Mouse (Mus musculus): ENCODE data around the gene Svs1. TPM values are rescaled to one million over a fixed set of nuclear protein-coding genes. Genes with fewer than 3 reads are reported as not detected.
"Not testable (repeated sequence)": the region's sequence is repeated elsewhere in the genome, so short reads cannot be mapped to it uniquely, and the experiment has no call there.

The Svs1 gene
- total RNA-seq (2021): not detected
- long read RNA-seq, experiment 1: 0 reads
- long read RNA-seq, experiment 2: 0 reads

DNA sequence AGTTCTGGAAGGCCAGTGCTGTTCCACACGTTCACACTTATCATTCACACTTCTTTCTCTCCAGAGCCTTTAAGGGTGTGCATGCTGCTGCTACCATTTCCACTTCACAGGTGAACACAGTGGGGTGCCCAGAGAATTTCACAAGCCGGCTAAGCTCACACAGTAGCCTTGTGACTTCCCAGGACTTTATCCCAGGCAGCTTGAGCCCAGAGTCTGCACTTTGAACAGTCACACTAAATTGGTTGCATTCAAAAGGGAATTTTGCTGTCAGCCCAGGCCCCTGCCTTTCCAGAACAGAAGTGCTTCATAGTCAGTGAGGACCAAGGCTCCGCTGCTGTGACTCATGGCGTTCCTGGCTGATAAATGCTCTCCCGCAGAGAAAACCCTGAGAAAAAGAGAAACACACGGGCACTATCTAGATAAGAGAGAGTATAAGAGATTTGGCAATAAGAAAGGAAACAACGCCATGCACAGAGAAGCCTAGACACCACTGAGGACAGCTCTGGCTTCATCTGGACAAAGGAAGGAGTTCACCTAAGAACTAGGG, at the start of gene Svs1:
Gene Svs1, plus strand, starts transcription at position 418 of the 547 bp plus-strand sequence.
- intact Hi-C loops (cut with DNase I): no loop called here
- DNase-seq: no peak

DNA sequence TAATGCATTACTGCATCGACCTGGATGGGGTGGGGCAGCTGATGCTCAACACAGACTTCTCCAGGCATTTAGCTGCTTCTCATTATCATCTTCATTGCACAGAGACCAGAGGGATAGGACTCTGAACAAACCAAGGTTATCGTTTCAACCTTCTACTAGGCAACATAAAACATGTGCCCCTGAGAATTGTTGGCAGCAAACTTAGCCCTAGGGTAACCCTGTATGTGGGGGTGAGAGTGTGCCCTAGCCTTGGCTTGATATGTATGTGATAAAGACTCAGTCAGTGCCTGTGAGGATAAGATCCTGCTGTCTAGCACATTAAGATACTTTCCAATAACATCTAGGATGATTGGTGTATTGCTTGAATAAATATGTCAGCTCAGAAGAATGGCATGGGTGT, 37.1 kb upstream of the Svs1 start:
- DNase-seq: no peak
- intact Hi-C loops (cut with DNase I): no loop called here

DNA sequence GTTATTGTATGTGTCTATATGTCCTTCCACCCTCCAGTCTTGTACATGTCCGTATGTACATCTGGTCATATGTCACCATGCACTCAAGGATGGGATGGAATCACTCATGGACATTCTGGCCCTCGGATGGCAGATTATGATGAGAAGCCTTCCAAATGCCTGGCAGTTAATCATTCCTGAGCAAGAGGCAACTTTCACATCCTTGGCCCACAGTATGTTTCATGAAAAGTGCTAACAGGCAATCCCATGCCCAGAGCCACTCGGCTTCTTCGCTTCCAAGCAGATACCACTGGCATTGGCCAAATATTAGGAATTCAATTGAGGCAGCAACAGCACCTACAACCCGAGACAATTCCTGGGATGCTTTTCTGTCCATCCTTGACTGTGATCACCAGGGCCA, 36.0 kb upstream of the Svs1 start:
- intact Hi-C loops (cut with DNase I): loop anchor here (10.0 kb wide), 1 partner anchor 306 kb away; the partner anchor contains the start of gene Gimap8
- no peak for DNase-seq

DNA sequence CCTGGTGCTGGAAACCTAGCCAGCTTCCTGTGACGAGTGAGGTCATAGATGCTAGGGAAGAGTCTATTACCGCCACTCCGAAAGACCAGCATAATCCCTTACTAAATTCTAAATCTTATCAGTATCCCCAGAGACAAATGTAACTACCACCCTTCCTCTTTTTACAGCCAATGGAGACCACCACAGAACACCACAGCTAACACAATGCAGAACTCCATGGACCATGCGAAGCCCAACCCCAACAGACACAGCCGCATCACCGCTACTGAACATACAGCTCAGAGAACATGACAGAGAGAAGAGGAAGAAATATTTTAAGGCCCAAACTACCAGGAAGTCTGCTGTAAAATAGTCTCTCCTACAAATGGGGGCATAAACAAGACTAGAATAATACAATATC, 35.0 kb upstream of the Svs1 start:
- intact Hi-C loops (cut with DNase I): loop anchor here (10.0 kb wide), 1 partner anchor 307 kb away; the partner anchor contains the start of gene Gimap8
- DNase-seq: no peak

DNA sequence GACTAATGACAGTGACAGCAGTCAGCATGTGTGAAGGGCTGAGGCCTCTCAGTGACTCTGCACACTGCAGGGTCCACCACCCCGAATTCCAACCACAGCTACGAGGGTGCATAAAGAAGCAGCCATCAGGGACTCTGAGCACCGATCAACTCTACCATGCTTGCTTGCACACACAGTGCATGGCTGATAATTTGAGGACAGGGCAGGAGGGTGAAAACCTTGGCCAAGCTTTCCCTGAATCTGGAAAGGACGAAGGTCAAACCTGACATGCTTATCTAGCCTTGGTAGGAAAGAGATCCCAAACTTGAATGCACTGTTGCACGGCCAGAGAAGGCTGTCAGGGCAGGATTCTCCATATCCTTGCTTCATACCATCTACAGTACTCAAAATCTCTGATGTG, 33.4 kb upstream of the Svs1 start:
- no peak for DNase-seq
- intact Hi-C loops (cut with DNase I): loop anchor here (10.0 kb wide), 1 partner anchor 308 kb away; the partner anchor contains the start of gene Gimap8

DNA sequence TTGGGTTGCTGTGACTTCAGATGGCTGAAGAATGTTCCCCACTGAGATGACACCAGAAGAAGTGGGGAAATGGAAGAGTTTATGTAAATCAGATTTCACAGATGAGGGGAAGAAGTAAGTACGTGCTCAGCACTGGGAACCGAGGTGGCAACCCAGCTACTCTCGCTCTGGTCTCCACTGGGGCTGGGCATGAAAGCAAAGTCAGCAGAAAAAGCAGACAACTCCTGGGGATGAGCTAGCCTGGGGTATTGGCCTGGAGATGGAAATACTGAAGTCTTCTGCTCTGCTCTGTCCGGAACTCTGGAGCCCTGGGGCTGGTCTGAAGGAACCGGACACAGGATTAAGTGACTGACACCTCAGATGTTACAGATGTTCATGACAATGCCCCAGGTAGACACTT, 32.5 kb upstream of the Svs1 start:
- intact Hi-C loops (cut with DNase I): loop anchor here (10.0 kb wide), 1 partner anchor 309 kb away; the partner anchor contains the start of gene Gimap8
- DNase-seq: no peak

DNA sequence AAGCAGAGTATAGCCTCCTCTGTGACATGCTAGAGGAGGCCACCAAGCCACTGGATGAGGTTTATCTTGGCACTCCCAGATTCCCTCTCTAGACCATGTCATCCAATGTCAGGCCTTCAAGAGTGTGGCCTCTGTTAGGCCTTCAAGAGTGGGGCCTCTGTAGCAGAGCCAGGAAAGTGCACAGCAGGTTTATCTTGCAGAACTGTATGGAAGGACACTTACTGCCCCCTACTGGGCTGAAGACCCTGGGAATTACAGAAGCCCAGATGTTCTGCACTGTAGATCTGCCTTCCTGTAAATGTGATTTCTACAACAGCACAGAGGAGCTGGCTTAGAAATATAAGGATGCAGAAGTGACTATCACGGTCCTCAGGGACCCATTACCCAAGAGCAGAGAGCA, 31.7 kb upstream of the Svs1 start:
- DNase-seq: peak; percentile 25 to 56
- intact Hi-C loops (cut with DNase I): loop anchor here (1.0 to 10.0 kb wide), 2 partner anchors 137 to 310 kb away; partner anchors contain the start of gene Gimap8

DNA sequence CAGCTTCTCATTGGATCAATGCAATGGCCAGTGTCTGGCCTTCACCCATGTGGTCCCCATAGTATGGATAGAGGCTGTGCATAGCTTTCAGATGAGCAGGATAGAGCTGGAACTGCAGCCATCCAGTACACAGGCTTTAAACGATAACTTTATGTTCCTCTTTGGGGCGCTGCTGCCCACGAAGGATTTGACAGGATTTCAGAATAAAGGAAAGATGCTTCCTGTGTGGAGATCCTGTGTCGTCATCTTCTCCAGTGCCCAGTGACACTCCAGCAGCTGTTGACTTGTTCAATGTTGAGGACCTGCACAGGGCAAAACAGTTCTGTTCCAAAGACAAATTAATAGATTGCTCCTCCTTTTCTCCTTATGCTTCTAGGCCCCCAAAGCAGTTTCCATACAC, 29.9 kb upstream of the Svs1 start:
- DNase-seq: no peak

DNA sequence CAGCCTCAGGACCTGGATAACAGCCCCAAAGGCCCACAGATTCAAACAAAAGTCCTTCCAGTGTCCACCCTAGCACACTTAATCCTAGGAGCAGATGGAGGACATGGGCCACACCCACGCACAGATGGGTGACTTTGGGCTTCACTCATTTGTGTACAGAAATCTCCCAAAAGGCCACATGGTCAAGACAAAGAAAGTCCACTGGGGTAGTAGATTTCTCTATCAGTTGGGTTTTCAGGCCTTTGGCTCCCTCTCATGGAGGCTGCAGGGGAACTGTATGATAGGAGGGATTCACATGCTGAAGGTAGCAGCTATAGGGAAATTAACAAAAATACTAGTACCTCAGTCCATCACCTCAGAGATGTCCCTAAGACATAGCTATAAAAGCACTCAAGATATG, 28.6 kb upstream of the Svs1 start:
- intact Hi-C loops (cut with DNase I): loop anchor here (2.0 to 10.0 kb wide), 2 partner anchors 99 to 313 kb away; partner anchors contain the start of gene Gimap8
- DNase-seq: peak in 1 of 2 experiments; percentile 8

More for the DNA sequence above, 29.9 kb upstream of the Svs1 start:
- intact Hi-C loops (cut with DNase I): loop anchor here (10.0 kb wide), 1 partner anchor 312 kb away; the partner anchor contains the start of gene Gimap8

DNA sequence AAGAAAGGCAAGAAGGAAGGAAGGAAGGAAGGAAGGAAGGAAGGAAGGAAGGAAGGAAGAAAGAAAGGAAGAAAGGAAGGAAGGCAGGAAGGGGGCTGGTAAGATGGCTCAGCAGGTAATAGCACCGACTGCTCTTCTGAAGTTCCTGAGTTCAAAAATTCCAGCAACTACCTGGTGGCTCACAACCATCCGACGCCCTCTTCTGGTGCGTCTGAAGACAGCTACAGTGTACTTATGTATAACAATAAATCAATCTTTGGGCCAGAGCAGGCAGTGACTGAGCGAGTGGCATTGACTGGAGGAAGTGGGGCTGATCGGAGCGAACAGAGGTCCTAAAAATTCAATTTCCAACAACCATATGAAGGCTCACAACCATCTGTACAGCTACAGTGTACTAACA, 27.5 kb upstream of the Svs1 start:
- DNase-seq: not testable (repeated sequence)
- intact Hi-C loops (cut with DNase I): loop anchor here (2.0 to 10.0 kb wide), 2 partner anchors 100 to 314 kb away; partner anchors contain the start of gene Gimap8

DNA sequence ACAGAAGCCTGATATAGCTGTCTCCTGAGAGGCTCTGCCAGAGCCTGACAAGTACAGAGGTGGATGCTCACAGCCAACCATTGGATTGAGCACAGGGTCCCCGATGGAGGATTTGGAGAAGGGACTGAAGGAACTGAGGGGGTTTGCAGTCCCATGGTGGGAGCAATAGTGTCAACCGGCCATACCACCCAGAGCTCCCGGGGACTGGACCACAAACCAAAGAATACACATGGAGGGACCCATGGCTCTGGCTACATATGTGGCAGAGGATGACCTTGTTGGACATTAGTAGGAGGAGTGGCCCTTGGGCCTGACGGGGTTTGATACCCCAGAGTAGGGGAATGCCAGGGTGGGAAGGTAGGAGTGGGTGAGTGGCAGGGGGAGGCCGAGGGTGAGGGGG, 20.0 kb upstream of the Svs1 start:
- intact Hi-C loops (cut with DNase I); DNase-seq: not testable (repeated sequence)

DNA sequence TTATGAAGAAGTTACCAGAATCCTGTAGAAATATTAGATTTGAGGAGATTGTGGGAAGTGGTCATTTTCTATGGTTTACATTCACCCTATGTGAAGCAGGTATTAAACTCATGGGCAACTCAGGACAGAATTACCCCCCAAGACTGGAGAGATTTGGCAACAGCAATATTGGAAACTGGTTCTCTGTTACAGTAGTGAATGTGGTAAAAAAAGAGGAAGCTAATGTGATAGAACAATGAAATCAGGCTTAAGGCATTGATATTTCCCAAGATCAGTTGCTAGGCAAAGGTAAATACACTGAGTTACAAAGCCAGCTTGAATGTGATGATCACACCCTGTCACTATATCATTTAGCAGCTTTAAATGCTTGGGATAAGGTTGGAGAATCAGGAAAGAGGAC, 18.8 kb upstream of the Svs1 start:
- DNase-seq: no peak
- intact Hi-C loops (cut with DNase I): no loop called here

DNA sequence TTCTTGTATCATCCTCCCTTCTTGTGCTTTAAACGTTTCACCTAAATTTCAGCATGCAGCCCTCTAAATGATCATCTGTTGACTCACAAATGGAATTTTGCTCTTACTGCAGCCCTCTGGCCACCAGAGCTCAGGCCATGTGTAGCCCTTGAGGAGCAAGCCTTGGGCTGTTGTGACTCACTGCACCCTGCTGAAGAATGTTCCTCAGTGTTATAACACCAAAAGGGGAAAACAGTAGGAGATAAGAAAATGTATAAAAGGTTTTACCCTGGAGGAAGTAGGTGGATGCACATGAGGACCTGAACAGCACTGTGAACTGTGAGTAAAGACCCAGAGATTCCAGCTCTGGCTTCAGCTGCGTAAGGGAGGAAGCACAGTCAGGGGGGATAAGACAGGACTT, 12.0 kb upstream of the Svs1 start, which contains the start of gene Doxl2:
Gene Doxl2, plus strand, starts transcription at position 301 of the 400 bp plus-strand sequence.
- DNase-seq: no peak
- intact Hi-C loops (cut with DNase I): no loop called here

DNA sequence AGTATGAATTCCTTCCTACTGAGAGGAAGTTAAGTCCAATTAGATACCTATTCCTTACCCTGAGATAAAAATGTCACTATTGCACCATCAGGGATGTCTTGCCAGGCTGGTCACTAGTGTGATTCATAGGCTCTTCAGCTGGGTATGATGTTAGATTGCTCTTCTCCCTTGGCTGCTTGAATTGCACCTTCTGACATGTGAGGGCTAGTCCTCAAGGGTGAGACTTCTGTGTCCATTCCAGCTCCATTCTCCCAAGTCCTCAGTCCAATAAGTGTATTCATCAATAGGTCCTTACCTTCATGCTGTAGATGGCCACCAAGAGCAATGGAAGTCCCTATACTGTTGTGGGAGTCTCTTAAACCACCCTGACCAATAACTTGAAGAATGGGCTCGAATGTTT, 7.0 kb upstream of the Svs1 start:
- intact Hi-C loops (cut with DNase I): no loop called here

DNA sequence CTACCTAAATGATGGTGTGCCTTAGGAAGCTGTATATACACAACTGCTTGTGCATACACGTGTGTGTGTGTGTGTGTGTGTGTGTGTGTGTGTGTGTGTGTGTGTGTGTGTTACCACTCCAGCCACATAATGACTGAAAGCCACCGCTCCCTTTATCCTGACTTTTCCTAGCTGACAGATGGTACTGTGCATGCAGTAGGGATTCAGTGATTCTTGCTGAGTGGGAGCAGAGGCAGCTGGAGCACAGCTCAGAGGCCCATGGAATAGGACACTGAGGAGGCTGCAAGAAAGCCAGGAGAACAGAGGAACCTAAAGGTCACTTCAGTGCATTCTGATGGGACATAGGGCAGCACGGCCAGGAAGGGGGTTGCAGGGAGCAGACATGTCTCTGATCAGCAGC, 4.4 kb upstream of the Svs1 start:
- DNase-seq: no peak
- intact Hi-C loops (cut with DNase I): no loop called here

More for the DNA sequence above, 7.0 kb upstream of the Svs1 start:
- DNase-seq: no peak

DNA sequence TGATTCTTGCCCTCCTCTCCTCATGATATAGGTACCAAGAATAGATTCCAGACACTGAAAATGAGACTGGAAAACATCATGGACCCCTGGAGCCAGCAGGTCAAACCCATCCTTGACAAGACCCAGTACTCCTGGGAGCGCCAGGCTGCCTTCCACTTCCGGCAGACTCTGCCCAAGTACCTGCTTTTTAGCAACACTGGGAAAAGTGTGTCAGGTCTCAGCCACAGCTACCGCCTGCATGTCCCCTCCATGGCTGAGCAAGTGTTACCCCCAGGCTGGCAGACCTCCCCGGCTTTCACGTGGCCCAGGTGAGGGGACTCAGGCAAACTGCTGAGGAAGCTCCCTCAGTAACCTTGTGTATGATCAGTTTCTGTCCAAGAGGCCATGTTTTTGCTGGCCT, 3.3 kb downstream of the Svs1 start:
- intact Hi-C loops (cut with DNase I): no loop called here
- DNase-seq: no peak

DNA sequence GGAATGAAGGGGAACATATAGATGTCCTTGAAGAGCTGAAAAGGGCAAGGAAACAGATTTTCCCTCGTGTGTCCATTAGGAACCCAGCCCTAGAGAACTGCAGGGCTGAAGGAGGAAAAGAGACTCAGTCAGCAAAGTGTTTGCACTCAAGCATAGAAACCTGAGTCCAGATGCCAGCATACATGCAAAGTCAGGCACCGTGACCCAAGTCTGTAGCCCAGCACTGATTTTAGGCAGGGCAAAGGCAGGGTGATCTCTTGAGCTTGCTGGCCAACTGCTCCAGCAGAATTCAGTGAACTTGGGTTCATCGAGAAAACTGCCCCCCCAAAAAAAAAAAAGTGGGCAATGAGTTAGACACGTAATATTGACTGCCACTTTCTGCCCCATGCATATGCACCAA, 5.3 kb downstream of the Svs1 start:
- DNase-seq: no peak
- intact Hi-C loops (cut with DNase I): no loop called here

DNA sequence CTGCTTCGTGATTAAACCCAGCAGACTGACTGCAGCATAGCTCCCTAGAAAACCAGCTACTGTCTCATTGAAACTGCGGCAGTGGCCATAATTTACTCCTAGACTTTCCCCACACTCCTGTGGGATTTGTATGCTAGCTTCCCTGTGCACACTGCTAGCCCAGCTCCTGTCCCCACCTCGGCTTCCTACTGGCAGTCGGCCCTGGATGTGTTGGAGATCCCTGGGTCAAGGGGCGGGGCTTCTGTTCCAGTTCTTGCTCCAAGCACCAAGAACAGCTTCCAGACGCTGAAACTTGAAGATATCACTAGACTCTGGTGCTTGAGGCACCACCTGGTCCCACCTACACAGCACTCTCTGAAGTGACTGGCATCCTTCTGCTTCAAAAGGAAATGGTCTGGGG, 11.5 kb downstream of the Svs1 start:
- intact Hi-C loops (cut with DNase I): no loop called here

DNA sequence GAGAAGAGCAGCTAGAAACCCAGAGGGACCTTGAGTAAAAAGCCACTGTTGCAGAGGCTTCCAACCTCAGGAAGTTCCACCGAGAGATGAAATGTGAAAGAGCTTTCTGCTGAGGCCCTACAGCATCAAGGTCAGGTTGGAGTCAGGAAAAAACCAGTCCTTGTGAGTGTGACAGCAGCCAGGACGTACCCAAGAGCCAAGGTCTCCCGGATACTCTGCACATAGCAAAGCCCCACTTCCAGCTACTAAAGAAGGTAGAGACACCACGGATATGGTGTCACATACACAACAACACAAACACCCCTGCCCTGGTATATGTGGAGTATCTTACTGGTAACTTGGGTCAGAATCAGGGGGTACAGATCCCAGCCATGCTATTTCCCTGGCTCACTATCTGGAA, 12.1 kb downstream of the Svs1 start:
- intact Hi-C loops (cut with DNase I): no loop called here
- DNase-seq: no peak

More for the DNA sequence above, 11.5 kb downstream of the Svs1 start:
- DNase-seq: no peak

DNA sequence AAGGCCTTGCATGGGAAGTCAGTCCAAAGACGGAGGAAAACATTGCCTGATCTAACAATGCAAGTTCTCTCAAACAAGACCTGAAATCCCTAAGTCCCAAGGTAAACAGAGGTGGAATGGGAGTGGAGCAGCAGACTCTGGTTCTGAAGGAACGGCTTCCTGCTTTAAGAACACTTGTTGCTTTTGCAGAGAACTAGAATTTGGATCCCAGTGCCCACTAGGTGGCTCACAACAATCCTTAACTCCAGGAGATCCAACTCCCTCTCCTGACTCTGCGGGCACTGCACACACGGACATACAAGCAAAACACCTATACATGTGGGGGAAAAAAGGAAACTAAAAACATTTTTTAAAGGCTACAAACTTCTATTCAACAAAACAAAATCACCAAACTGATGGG, 16.7 kb downstream of the Svs1 start:
- DNase-seq: no peak
- intact Hi-C loops (cut with DNase I): no loop called here

DNA sequence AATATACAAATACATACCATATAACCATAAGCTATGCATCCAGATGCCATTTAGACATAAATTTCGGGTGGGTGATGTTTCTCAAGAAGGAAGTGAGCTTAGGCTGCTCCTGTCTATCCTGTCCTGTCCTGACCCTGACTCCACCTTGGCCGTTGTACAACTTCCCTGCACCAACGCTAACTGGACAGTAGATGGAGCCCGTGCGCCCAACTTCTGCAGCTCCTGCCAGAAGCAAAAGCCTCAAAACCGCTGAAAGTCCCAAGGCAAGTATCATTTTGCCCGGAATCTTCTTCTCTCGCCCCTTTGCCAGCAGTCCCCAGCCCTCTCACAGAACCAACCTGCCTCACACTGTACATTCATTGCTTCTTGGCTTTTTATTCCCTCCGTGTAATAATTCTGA, 21.3 kb downstream of the Svs1 start:
- intact Hi-C loops (cut with DNase I): no loop called here
- peak; percentile 64 to 73 for DNase-seq

DNA sequence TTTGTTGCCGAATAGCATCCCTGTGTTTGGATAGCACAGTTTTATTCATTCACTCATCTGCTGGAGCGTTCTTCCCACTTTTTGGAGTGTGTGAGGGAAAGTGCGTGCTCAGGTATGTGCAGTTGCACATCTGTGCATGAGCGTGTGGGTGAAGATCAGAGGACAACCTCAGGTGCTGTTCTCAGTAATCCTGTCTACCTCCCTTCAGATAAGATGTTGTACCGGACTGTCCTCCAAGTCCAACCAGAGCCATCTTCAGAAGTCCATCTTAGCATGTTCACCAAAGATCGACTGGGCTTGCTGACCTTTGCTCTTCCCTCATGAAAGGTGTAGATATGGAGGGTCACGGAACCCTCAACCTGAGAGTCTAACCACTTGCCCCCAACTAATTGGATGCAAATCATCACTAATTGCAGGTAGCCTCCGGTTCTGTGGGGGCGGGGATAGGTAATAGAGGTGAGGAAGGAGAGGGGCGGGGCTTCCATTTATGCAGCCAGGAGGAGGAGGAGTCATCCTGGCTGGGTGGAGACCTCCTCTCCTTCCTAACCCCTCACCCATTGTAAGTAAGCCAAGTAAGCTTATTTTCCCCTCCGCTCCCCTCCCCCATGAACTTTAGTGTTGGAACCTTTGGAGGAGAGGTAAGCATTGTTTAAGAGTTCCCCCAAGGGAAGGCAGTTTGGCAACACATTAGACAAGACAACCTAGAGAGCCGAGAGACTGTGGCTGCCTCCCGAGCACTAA, 21.9 kb downstream of the Svs1 start:
- DNase-seq: no peak
- intact Hi-C loops (cut with DNase I): no loop called here
